ENCODE assay signal across 8 mouse cellular contexts in the genomic region with DNA sequence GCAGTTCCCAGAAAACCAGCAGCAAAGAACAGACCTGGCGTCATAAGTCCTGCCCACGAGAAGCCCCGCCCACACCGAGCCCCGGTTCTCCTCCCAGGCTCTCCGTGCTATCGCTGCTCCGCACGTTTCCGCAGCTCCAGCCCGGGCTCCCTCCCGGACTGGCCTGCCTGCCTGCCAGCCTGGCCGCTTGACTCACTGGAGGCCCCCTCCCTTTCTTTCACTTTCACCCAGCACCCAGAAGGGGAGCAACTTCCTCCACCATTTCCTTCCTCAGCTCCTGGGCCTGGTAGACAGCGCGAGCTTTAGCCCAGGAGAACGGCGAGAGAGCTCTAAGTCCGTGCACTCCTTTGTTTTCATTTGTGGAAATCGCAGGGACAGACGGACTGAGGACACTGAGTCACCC. TPM values are rescaled to one million over a fixed set of nuclear protein-coding genes. Genes with fewer than 3 reads are reported as not detected.
DNase-seq lines count a peak whose midpoint lies in the region; ATAC-seq lines count a peak whose summit lies in the region.

No protein-coding gene starts in this region.

- peaks cover 66% of the 10 kb centered on the region for H3K4me1 ChIP-seq in embryonic facial prominence, embryonic 13.5 days

- H3K36me3 ChIP-seq in embryonic facial prominence, embryonic 13.5 days = peaks cover 34% of the 10 kb centered on the region

- peak overlapping the region; percentile 98 for H3K27ac ChIP-seq in embryonic facial prominence, embryonic 13.5 days

- peak overlapping the region; percentile 50 for H3K4me3 ChIP-seq in embryonic facial prominence, embryonic 13.5 days

- H3K9ac ChIP-seq in embryonic facial prominence, embryonic 13.5 days = peak overlapping the region; percentile 78

- no peaks in the 10 kb centered on the region for H3K9me3 ChIP-seq in embryonic facial prominence, embryonic 13.5 days

- DNase-seq in 3T3-L1 (ENCODE audit: low read depth, low spot score) = peak; percentile 85
- peak; percentile 89 for DNase-seq in adrenal gland, postnatal 25 days
- DNase-seq in heart, adult 8-10 months (ENCODE audit: low spot score) = peak; percentile 89
- peak; percentile 93 for DNase-seq in kidney, adult 9 months
- peak; percentile 99 for DNase-seq in liver
- DNase-seq in monocyte, adult 2 months (ENCODE audit: low read depth in 1 of 2, low spot score in 2 of 2) = peak; percentile 73 to 74
- DNase-seq in spleen, postnatal 36 days (ENCODE audit: low spot score in 2 of 2) = peak; percentile 89 to 92

- ATAC-seq in embryonic facial prominence, embryonic 13.5 days (ENCODE audit: insufficient number of reproducible peaks, insufficient read depth, low FRiP score, low TSS enrichment, low read depth) = peak; percentile 66

- under 1% methylated on average over 20 of the region's 20 CpGs for WGBS in embryonic facial prominence, embryonic 13.5 days

- no peaks in the 10 kb centered on the region for H3K27me3 ChIP-seq in embryonic facial prominence, embryonic 13.5 days

- H3K4me2 ChIP-seq in embryonic facial prominence, embryonic 13.5 days = peak overlapping the region; percentile 76

RNA-seq across cellular contexts. Expression of a gene that starts 27.4 kb away (rescaled TPM):
- 0.64 TPM in 1 of 2 replicates, not detected in the other for total RNA-seq in adrenal gland, postnatal 25 days (2021)
- polyA plus RNA-seq in embryonic facial prominence, embryonic 13.5 days (2015; fragmentation: Nextera tagmentation; extraction: Ambion mirVana) = 0.74 and 1.1 TPM in 2 replicates
- under 1 TPM in 2 of 4 experiments, not detected in 2; 0.11 TPM for total RNA-seq in heart, adult 8-10 months (2022)

RNA-seq across cellular contexts. Expression of a gene that starts 43.0 kb away (rescaled TPM):
- 22.3 and 32.8 TPM in 2 replicates for total RNA-seq in adrenal gland, postnatal 25 days (2021)
- polyA plus RNA-seq in embryonic facial prominence, embryonic 13.5 days (2015; fragmentation: Nextera tagmentation; extraction: Ambion mirVana) = 9.9 and 11.1 TPM in 2 replicates
- total RNA-seq in heart, adult 8-10 months (2022) = 10 to 100 TPM; 13.1 to 17.5 (median 14.5) TPM

Comparison
In these comparisons a context has a peak if more than half of its experiments do, and no peak if none do; other contexts are left out.
1. Peak in every context shown above with its lines: DNase-seq, ATAC-seq, H3K4me3 ChIP-seq and H3K27ac ChIP-seq.